Mouse (Mus musculus) cerebellum, adult 2 months (tissue): ENCODE results near the gene Psen2.

Experiments
- CTCF ChIP-seq: fragments of 200-500 bp; IDR thresholded peaks from 2 replicates; pipeline ENCODE4 v1.5.1; 2011; ENCODE audit warnings: low read depth, mild to moderate bottlenecking, control low read depth, low read length, moderate library complexity, borderline replicate concordance; ENCODE audit not compliant: insufficient read depth
- POLR2A ChIP-seq: fragments of 200-500 bp; IDR thresholded peaks from 2 replicates; pipeline ENCODE4 v1.6.1; 2011; ENCODE audit warnings: low read length, control low read depth, borderline replicate concordance; ENCODE audit not compliant: insufficient read depth

GRCm38 (mm10) chr1:180264389-180264788 lies 1.2 kb upstream of the Psen2 start:
- TF ChIP-seq POLR2A (no peak), CTCF (no peak)
